Mouse (Mus musculus) lung, adult 18-20 months (tissue): ENCODE data around the gene Mocs1.

ENCODE experiments used
- DNase-seq, 2 experiments: peaks; one replicate each; pipeline ENCODE4 v3.0.0; 2022; ENCODE audit warnings: mixed read lengths in 2 of 2

Mocs1 gene

GRCm38 (mm10) chr17:49489098-49489497 is 60.9 kb downstream of the Mocs1 start:
- no peak for DNase-seq

- DNase-seq = no peak
Observed at GRCm38 (mm10) chr17:49493276-49493675, 65.1 kb downstream of the Mocs1 start.

- DNase-seq = no peak
Observed at GRCm38 (mm10) chr17:49498169-49498568, 70.0 kb downstream of the Mocs1 start.

GRCm38 (mm10) chr17:49499635-49500034 is 71.5 kb downstream of the Mocs1 start:
- DNase-seq = no peak

- DNase-seq = no peak
Observed at GRCm38 (mm10) chr17:49500234-49500633, 72.1 kb downstream of the Mocs1 start.

GRCm38 (mm10) chr17:49503246-49503900 is 75.2 kb downstream of the Mocs1 start:
- no peak for DNase-seq
